Mouse (Mus musculus): ENCODE results near the gene Fxyd3. TPM values are rescaled to one million over a fixed set of nuclear protein-coding genes. Genes with fewer than 3 reads are reported as not detected.

Gene Fxyd3
- 1.3 and 1.4 TPM in 2 replicates for polyA plus RNA-seq (2012; rRNA removed)

DNA sequence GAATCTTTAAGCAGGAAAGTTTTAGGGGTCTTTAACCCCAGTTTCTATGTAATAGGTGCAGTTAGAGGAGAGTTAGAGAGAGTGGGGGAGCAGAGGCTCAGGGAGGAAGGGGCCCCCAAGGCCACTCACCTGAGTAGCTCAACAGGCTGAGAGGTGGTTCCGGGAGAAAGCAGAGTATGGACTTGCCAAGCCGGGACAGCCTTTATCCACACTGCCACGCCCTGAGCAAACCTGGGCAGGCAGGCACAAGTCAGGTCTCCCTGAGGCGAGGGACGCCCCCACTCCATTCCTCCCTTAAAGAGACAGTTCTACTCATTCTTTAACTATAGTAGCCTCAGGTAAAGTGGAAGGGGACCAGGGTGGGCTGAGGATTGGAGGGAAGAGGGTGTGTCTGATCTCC is at the start of gene Fxyd3:
TSS of gene Fxyd3 (minus strand) at position 213 of the 400 bp plus-strand sequence.
- DNase-seq: no peak
- no peaks in the 10 kb centered on the region; the same call in 1 of the 2 replicates for H3K4me1 ChIP-seq (ENCODE audit: control insufficient read depth, insufficient read depth, low read length)
- H3K4me3 ChIP-seq (replicated peaks; ENCODE audit: insufficient read depth, low read depth, low read length): no peak within 1 kb of the TSS
- no peaks in the 10 kb centered on the region for H3K27me3 ChIP-seq (ENCODE audit: control insufficient read depth, insufficient read depth, low read length)
- no peak for TF ChIP-seq CTCF (IDR thresholded peaks at IDR 0.05; ENCODE audit: borderline replicate concordance, insufficient read depth, low read depth, low read length)
- TF ChIP-seq POLR2A (IDR thresholded peaks at IDR 0.05; ENCODE audit: borderline replicate concordance, insufficient read depth, low read length): no peak
- 0 out of 2 replicates have a peak within 1 kb of the TSS, but pooled peaks have one; percentile 11 for H3K27ac ChIP-seq (ENCODE audit: insufficient read depth, low read length)
- 73% methylated on average over 5 of the region's 5 CpGs for WGBS

DNA sequence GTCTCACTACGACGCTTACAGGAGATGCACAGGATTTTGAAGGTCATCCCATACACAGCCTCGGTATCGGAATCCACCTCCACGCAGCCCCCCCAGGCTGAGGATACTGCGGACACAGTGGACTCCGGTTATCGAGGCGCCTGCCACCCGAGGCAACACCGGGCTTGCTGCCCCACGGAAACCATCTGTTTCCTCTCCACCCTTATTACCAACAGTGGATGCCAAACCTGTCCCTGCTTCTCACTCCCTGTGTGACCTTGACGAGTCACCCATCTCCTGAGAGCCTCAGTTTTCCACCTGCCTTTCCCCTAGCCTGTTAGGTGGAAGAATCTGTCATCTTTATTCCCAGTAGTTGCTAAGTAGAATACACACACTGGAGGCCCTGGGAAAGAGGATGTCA is 48.6 kb upstream of the Fxyd3 start:
- TF ChIP-seq CTCF (IDR thresholded peaks at IDR 0.05; ENCODE audit: borderline replicate concordance, insufficient read depth, low read depth, low read length) (no peak), POLR2A (IDR thresholded peaks at IDR 0.05; ENCODE audit: borderline replicate concordance, insufficient read depth, low read length) (peak; percentile 50; the same call in 1 of the 2 replicates)
- peak; percentile 86 to 92 for DNase-seq
- Histone ChIP-seq H3K4me1 (ENCODE audit: control insufficient read depth, insufficient read depth, low read length) (peaks cover 31% of the 10 kb centered on the region), H3K4me3 (replicated peaks; ENCODE audit: insufficient read depth, low read depth, low read length) (peak overlapping the region; percentile 86), H3K27me3 (ENCODE audit: control insufficient read depth, insufficient read depth, low read length) (no peaks in the 10 kb centered on the region), H3K27ac (ENCODE audit: insufficient read depth, low read length) (peak overlapping the region; percentile 94)
- WGBS: 11% methylated on average over 13 of the region's 13 CpGs

- Histone ChIP-seq H3K27me3 (ENCODE audit: control insufficient read depth, insufficient read depth, low read length) (no peaks in the 10 kb centered on the region), H3K4me3 (replicated peaks; ENCODE audit: insufficient read depth, low read depth, low read length) (peak overlapping the region; percentile 86), H3K4me1 (ENCODE audit: control insufficient read depth, insufficient read depth, low read length) (peaks cover 38% of the 10 kb centered on the region), H3K27ac (ENCODE audit: insufficient read depth, low read length) (peak overlapping the region; percentile 94)
- DNase-seq: peak; percentile 45 to 48
- 14% methylated on average over 5 of the region's 5 CpGs for WGBS
- no peak for TF ChIP-seq CTCF (IDR thresholded peaks at IDR 0.05; ENCODE audit: borderline replicate concordance, insufficient read depth, low read depth, low read length)
- TF ChIP-seq POLR2A (IDR thresholded peaks at IDR 0.05; ENCODE audit: borderline replicate concordance, insufficient read depth, low read length): no peak
These were observed 47.9 kb upstream of the Fxyd3 start for GRCm38 (mm10) chr7:31124381-31124780.

GRCm38 (mm10) chr7:31123697-31124096 is 47.2 kb upstream of the Fxyd3 start:
- H3K27ac ChIP-seq (ENCODE audit: insufficient read depth, low read length): peak overlapping the region; percentile 97
- H3K4me3 ChIP-seq (replicated peaks; ENCODE audit: insufficient read depth, low read depth, low read length): peak overlapping the region; percentile 65
- TF ChIP-seq POLR2A (IDR thresholded peaks at IDR 0.05; ENCODE audit: borderline replicate concordance, insufficient read depth, low read length) (peak; percentile 48; the same call in 1 of the 2 replicates), CTCF (IDR thresholded peaks at IDR 0.05; ENCODE audit: borderline replicate concordance, insufficient read depth, low read depth, low read length) (no peak)
- peaks cover 45% of the 10 kb centered on the region for H3K4me1 ChIP-seq (ENCODE audit: control insufficient read depth, insufficient read depth, low read length)
- WGBS: 16% methylated on average over 3 of the region's 3 CpGs
- DNase-seq: peak; percentile 55 to 66
- H3K27me3 ChIP-seq (ENCODE audit: control insufficient read depth, insufficient read depth, low read length): no peaks in the 10 kb centered on the region

DNA sequence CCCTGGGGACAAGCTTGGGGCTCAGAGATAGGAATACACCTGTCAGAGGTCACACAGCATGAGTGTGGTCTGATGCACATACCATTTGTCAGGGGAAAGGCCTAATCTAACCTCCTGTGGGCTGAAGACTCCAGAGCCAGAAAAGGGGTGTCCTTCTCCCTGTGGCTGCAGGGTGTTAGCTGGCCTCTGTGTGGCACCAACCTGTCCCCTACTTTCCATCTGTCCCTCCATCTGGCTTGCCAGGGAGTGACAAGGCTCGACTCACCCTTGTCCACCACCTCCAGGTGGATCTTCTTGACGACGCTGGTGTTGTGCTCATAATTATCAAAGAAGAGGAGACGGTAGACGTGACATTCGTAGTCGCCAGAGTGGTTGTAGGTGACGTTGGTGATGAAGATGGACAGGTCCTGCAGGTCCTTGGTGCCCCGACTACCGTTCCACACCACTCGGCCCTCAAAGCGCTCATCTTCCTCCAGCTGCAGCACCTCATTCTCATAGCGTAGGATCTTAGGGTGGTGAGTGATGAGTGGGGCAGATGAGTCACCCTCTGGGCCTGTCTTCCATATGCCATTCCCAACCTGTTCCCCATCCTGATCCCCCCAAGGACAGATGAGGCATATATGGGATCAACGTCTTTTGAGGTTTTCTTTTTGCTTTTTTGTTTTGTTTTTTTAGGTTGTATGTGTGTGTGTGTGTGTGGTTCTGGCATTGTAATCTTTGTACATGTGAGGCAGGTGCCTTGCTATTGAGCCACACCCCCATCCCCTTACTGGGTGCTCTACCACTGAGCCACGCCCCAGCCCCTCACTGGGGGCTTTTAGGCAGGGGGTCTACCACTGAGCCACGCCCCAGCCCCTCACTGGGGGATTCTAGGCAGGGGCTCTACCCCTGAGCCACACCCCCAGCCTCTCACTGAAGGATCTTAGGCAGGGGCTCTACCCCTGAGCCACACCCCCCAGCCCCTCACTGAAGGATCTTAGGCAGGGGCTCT is 46.4 kb upstream of the Fxyd3 start:
- TF ChIP-seq POLR2A (IDR thresholded peaks at IDR 0.05; ENCODE audit: borderline replicate concordance, insufficient read depth, low read length) (no peak; the same call in 1 of the 2 replicates), CTCF (IDR thresholded peaks at IDR 0.05; ENCODE audit: borderline replicate concordance, insufficient read depth, low read depth, low read length) (peak; percentile 25; the same call in 1 of the 2 replicates)
- H3K27me3 ChIP-seq (ENCODE audit: control insufficient read depth, insufficient read depth, low read length): no peaks in the 10 kb centered on the region
- 22% methylated on average over 16 of the region's 16 CpGs for WGBS
- peaks cover 43% of the 10 kb centered on the region for H3K4me1 ChIP-seq (ENCODE audit: control insufficient read depth, insufficient read depth, low read length)
- H3K27ac ChIP-seq (ENCODE audit: insufficient read depth, low read length): peak overlapping the region; percentile 97
- DNase-seq: peak; percentile 89 to 95
- H3K4me3 ChIP-seq (replicated peaks; ENCODE audit: insufficient read depth, low read depth, low read length): peak overlapping the region; percentile 49

GRCm38 (mm10) chr7:31119556-31119955 is 43.1 kb upstream of the Fxyd3 start:
- Histone ChIP-seq H3K27me3 (ENCODE audit: control insufficient read depth, insufficient read depth, low read length) (no peaks in the 10 kb centered on the region), H3K4me1 (ENCODE audit: control insufficient read depth, insufficient read depth, low read length) (peaks cover 64% of the 10 kb centered on the region), H3K4me3 (replicated peaks; ENCODE audit: insufficient read depth, low read depth, low read length) (no peak overlapping the region), H3K27ac (ENCODE audit: insufficient read depth, low read length) (peak overlapping the region; percentile 83)
- peak in 1 of 2 experiments; percentile 46 for DNase-seq
- TF ChIP-seq POLR2A (IDR thresholded peaks at IDR 0.05; ENCODE audit: borderline replicate concordance, insufficient read depth, low read length) (no peak), CTCF (IDR thresholded peaks at IDR 0.05; ENCODE audit: borderline replicate concordance, insufficient read depth, low read depth, low read length) (no peak)
- WGBS: 31% methylated on average over 5 of the region's 5 CpGs

DNA sequence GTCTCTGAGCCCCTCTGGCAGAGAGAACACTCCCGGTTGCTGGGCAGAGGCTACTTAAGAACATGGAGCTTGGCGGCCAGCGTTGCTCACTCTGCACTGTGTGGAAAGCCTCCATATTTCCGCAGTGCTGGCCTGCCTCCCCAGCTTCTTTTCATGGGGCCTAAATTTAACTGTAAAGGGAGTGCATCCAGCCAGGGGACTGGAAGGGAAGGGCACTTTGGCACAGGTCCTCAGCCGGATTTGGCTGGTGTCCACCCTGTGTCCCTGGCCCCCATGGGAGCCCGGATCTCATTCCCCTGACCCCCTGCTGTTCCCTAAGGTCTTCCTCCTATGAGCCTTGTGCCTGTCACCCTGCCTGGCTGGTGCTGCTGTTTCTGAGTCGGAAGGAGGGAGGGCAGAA is 42.0 kb upstream of the Fxyd3 start:
- Histone ChIP-seq H3K4me3 (replicated peaks; ENCODE audit: insufficient read depth, low read depth, low read length) (peak overlapping the region; percentile 6), H3K27me3 (ENCODE audit: control insufficient read depth, insufficient read depth, low read length) (no peaks in the 10 kb centered on the region), H3K27ac (ENCODE audit: insufficient read depth, low read length) (peak overlapping the region; percentile 83), H3K4me1 (ENCODE audit: control insufficient read depth, insufficient read depth, low read length) (peaks cover 64% of the 10 kb centered on the region)
- 4% methylated on average over 7 of the region's 7 CpGs for WGBS
- DNase-seq: peak; percentile 81 to 82
- TF ChIP-seq POLR2A (IDR thresholded peaks at IDR 0.05; ENCODE audit: borderline replicate concordance, insufficient read depth, low read length): no peak
- TF ChIP-seq CTCF (IDR thresholded peaks at IDR 0.05; ENCODE audit: borderline replicate concordance, insufficient read depth, low read depth, low read length): no peak

All from cerebellum, adult 2 months (tissue).